Mouse (Mus musculus): ENCODE results near the gene Helb. TPM values are rescaled to one million over a fixed set of nuclear protein-coding genes. Genes with fewer than 3 reads are reported as not detected.

Helb gene
- 26.6 and 26.7 TPM in 2 replicates for polyA plus RNA-seq (2012; rRNA removed)

DNA sequence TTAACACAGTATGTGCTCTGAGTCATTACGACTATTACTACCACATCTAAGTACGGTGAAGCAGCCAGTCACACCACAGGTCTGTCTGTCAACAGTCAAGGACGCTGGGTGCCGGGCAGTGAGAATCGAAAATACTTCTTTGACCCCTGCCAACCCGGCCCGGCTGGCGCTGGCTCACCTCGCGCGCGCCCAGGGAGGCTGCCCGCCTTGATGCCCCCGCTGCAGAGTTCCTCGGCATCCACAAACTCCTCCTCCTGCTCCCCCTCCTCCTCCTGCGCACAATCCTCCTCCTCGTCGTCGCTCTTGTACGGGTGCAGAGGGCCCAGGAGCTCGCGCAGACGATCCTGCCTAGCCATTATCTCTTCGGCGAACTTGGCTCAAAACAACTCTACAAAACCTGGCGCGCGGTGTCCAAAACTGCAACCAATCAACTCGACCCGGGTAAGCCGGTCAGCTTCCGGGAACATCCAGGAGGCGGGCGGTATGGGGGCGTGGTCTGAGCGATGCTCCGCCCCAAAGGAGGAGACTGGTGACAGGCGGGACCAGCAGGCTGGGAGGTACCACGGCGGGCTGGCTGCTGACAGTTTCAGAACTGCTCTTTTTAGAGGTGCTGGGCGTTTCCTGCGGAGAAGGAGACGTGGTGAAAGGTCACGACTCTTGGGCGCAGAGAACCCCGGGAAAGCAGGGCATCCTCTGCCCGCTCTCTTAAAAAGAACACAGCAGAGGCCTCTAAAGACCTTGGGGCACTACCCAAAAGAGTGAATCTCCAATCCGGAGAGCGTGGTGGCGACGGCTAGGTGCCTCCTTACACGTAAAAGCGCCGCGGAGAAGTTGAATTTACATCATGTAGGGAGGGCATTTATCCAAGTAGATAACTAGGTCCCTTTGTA lies at the start of gene Helb:
Gene Helb, minus strand, starts transcription at position 481 of the 890 bp plus-strand sequence.
- H3K27ac ChIP-seq (ENCODE audit: control insufficient read depth, insufficient read depth, low read length) = peak within 1 kb of the TSS; percentile 83
- WGBS = under 1% methylated on average over 55 of the region's 55 CpGs
- H3K4me1 ChIP-seq (replicated peaks; ENCODE audit: control insufficient read depth, insufficient read depth, low read length) = no peaks in the 10 kb centered on the region; the same call in 1 of the 2 replicates
- no peaks in the 10 kb centered on the region for H3K27me3 ChIP-seq (ENCODE audit: control insufficient read depth, insufficient read depth, low read length)
- peaks cover 8% of the 10 kb centered on the region; the same call in 1 of the 2 replicates for H3K36me3 ChIP-seq (ENCODE audit: control insufficient read depth, insufficient read depth, low read length)
- TF ChIP-seq POLR2A (IDR thresholded peaks at IDR 0.05; ENCODE audit: control insufficient read depth, extremely low read depth, insufficient read depth, low read length, poor library complexity) (peak; percentile 61; the same call in 1 of the 2 replicates), CTCF (IDR thresholded peaks at IDR 0.05; ENCODE audit: borderline replicate concordance, control insufficient read depth, extremely low read depth, insufficient read depth, low read length, poor library complexity) (peak; percentile 68)
- peak; percentile 99 for DNase-seq
- peak within 1 kb of the TSS; percentile 72 for H3K4me3 ChIP-seq (ENCODE audit: control insufficient read depth, insufficient read depth, low read length)

DNA sequence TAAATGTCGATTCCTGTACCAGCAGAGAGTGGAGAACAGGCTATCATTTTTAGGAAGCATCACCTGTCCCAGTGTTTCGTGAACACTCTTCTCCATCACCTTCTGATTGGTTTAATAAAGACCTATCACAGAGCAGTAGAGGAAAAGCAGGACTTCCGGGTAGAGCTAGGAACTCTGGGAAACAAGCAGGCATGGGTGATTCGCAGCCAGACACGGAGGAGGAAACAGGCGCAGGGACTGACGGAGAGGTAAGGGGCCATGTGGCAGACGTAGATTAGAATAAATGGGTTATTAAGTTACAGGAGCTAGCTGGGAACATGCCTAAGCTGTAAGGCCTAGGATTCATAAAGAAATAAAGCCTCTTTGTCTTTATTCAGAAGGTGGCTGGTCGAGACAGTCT lies 47.7 kb upstream of the Helb start:
- Histone ChIP-seq H3K36me3 (ENCODE audit: control insufficient read depth, insufficient read depth, low read length) (no peaks in the 10 kb centered on the region), H3K27ac (ENCODE audit: control insufficient read depth, insufficient read depth, low read length) (no peak overlapping the region), H3K27me3 (ENCODE audit: control insufficient read depth, insufficient read depth, low read length) (no peaks in the 10 kb centered on the region), H3K4me3 (ENCODE audit: control insufficient read depth, insufficient read depth, low read length) (no peak overlapping the region), H3K4me1 (replicated peaks; ENCODE audit: control insufficient read depth, insufficient read depth, low read length) (no peaks in the 10 kb centered on the region)
- TF ChIP-seq CTCF (IDR thresholded peaks at IDR 0.05; ENCODE audit: borderline replicate concordance, control insufficient read depth, extremely low read depth, insufficient read depth, low read length, poor library complexity) (no peak), POLR2A (IDR thresholded peaks at IDR 0.05; ENCODE audit: control insufficient read depth, extremely low read depth, insufficient read depth, low read length, poor library complexity) (no peak)
- DNase-seq = no peak
- WGBS = 96% methylated on average over 9 of the region's 9 CpGs

DNA sequence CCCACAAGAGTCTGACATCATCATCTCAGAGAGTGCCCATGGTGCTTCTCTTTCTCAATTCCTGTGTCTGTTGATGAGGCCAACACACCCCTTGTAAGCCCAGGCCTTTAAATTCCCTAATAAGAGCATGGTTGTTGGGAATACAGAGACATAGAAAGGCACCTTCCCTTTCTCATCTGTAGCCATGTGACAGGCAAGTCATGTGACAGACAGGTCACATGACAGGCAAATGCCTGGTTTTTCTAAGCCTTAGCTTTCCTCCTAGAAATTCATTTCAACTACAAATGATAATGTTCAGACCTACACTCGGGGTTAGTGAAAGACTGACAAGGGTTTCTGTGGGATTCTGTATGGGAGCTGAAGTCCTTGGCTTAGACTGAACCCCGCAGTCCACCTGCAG lies 41.1 kb upstream of the Helb start:
- Histone ChIP-seq H3K36me3 (ENCODE audit: control insufficient read depth, insufficient read depth, low read length) (no peaks in the 10 kb centered on the region), H3K27me3 (ENCODE audit: control insufficient read depth, insufficient read depth, low read length) (no peaks in the 10 kb centered on the region), H3K4me3 (ENCODE audit: control insufficient read depth, insufficient read depth, low read length) (no peak overlapping the region), H3K4me1 (replicated peaks; ENCODE audit: control insufficient read depth, insufficient read depth, low read length) (no peaks in the 10 kb centered on the region), H3K27ac (ENCODE audit: control insufficient read depth, insufficient read depth, low read length) (no peak overlapping the region)
- DNase-seq = no peak
- WGBS = 92% methylated on average over 2 of the region's 2 CpGs
- TF ChIP-seq POLR2A (IDR thresholded peaks at IDR 0.05; ENCODE audit: control insufficient read depth, extremely low read depth, insufficient read depth, low read length, poor library complexity) (no peak), CTCF (IDR thresholded peaks at IDR 0.05; ENCODE audit: borderline replicate concordance, control insufficient read depth, extremely low read depth, insufficient read depth, low read length, poor library complexity) (no peak)

DNA sequence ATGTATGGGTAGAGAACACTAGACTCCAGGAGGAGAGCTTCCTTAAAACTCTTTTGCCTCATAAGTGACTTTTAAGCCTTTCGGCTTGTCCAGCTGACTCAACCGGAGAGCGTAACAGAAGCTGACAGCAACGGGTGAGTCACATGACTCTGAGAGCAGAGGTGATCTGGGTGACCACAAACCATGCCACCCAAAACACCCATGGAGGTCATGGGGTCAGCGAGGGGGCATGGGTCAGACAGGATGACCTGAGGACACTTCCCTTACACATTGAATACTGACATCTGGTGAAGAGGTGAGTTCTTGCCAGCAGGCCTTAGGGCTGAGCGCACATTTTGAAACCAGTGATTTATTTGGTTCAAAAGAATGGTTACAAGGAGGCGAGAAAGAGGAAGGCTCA lies 38.9 kb upstream of the Helb start:
- Histone ChIP-seq H3K4me3 (ENCODE audit: control insufficient read depth, insufficient read depth, low read length) (no peak overlapping the region), H3K4me1 (replicated peaks; ENCODE audit: control insufficient read depth, insufficient read depth, low read length) (no peaks in the 10 kb centered on the region), H3K27ac (ENCODE audit: control insufficient read depth, insufficient read depth, low read length) (no peak overlapping the region), H3K27me3 (ENCODE audit: control insufficient read depth, insufficient read depth, low read length) (no peaks in the 10 kb centered on the region), H3K36me3 (ENCODE audit: control insufficient read depth, insufficient read depth, low read length) (no peaks in the 10 kb centered on the region)
- DNase-seq = no peak
- 94% methylated on average over 7 of the region's 7 CpGs for WGBS
- no peak for TF ChIP-seq CTCF (IDR thresholded peaks at IDR 0.05; ENCODE audit: borderline replicate concordance, control insufficient read depth, extremely low read depth, insufficient read depth, low read length, poor library complexity)
- no peak for TF ChIP-seq POLR2A (IDR thresholded peaks at IDR 0.05; ENCODE audit: control insufficient read depth, extremely low read depth, insufficient read depth, low read length, poor library complexity)

DNA sequence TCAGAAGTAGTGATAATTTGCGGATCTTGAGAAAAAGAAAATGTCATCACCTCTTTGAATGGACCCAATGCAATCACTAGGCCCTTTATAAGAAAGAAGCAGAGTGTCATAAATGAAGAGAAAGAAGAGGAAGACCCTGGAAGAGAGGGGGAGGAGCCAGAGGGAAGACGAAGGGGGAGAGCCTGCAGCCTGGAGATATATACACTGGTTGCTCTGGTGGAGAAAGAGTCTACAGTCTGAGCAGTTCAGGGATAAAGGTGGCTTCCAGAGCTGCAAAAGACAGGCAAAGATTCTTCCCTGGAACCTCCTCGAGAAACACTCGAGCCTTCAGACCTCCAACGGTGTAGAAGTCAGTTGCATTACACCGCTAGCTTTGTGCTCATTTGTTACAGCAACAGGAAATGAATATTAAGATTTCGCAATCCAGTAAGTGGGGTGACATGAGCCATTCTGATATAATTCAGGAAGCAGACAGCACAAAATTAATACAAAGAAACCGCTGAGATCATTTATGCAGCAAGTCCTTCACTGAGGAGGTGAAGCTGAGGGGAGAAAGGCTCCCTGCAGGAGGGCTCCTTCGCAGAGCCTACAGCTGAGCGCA lies 28.2 kb upstream of the Helb start:
- no peak for TF ChIP-seq POLR2A (IDR thresholded peaks at IDR 0.05; ENCODE audit: control insufficient read depth, extremely low read depth, insufficient read depth, low read length, poor library complexity)
- no peak for TF ChIP-seq CTCF (IDR thresholded peaks at IDR 0.05; ENCODE audit: borderline replicate concordance, control insufficient read depth, extremely low read depth, insufficient read depth, low read length, poor library complexity)

DNA sequence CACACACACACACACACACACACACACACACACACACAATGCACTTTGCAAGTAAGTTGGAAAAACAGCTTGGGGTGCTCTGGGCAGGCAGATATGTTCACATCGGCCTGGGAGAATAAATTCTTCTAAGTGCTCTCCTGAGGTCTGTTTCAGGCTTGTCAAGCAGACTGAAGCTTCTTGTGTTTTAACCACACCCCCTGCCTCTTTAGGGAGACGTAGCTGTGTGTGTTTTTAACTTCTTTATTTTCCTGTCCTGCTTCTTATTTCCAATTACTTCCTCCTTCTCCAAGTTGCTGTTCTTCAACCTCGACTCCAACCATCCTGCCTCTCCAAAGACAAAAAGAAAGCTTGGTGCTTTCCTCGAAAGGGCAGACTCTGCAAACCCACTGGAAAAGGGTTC lies 27.4 kb upstream of the Helb start:
- Histone ChIP-seq H3K4me1 (replicated peaks; ENCODE audit: control insufficient read depth, insufficient read depth, low read length) (peaks cover 4% of the 10 kb centered on the region; the same call in 1 of the 2 replicates), H3K27me3 (ENCODE audit: control insufficient read depth, insufficient read depth, low read length) (no peaks in the 10 kb centered on the region), H3K27ac (ENCODE audit: control insufficient read depth, insufficient read depth, low read length) (no peak overlapping the region), H3K4me3 (ENCODE audit: control insufficient read depth, insufficient read depth, low read length) (no peak overlapping the region), H3K36me3 (ENCODE audit: control insufficient read depth, insufficient read depth, low read length) (no peaks in the 10 kb centered on the region)
- TF ChIP-seq CTCF (IDR thresholded peaks at IDR 0.05; ENCODE audit: borderline replicate concordance, control insufficient read depth, extremely low read depth, insufficient read depth, low read length, poor library complexity) (no peak), POLR2A (IDR thresholded peaks at IDR 0.05; ENCODE audit: control insufficient read depth, extremely low read depth, insufficient read depth, low read length, poor library complexity) (no peak)
- no peak for DNase-seq
- 39% methylated on average over 4 of the region's 4 CpGs for whole genome bisulfite sequencing

More for the DNA sequence above, 28.2 kb upstream of the Helb start:
- DNase-seq = no peak
- Histone ChIP-seq H3K4me3 (ENCODE audit: control insufficient read depth, insufficient read depth, low read length) (peak overlapping the region; percentile 30), H3K4me1 (replicated peaks; ENCODE audit: control insufficient read depth, insufficient read depth, low read length) (peaks cover 4% of the 10 kb centered on the region; the same call in 1 of the 2 replicates), H3K27ac (ENCODE audit: control insufficient read depth, insufficient read depth, low read length) (no peak overlapping the region; the same call in 1 of the 2 replicates), H3K36me3 (ENCODE audit: control insufficient read depth, insufficient read depth, low read length) (no peaks in the 10 kb centered on the region), H3K27me3 (ENCODE audit: control insufficient read depth, insufficient read depth, low read length) (no peaks in the 10 kb centered on the region)
- 15% methylated on average over 10 of the region's 10 CpGs for WGBS
